Mouse (Mus musculus) olfactory bulb, adult 2 months (tissue): ENCODE data around the gene Slco1c1. TPM values are rescaled to one million over a fixed set of nuclear protein-coding genes. Genes with fewer than 3 reads are reported as not detected.
A peak's percentile ranks its signal among the peaks of the same experiment; 100 is the strongest.

Experiments
- H3K27ac ChIP-seq: fragments of 200-500 bp; 2 replicates; pipeline ENCODE4 v1.5.1; 2012; ENCODE audit warnings: low read depth, low read length; ENCODE audit not compliant: insufficient read depth
- H3K4me1 ChIP-seq: fragments of 200-500 bp; 2 replicates; pipeline ENCODE4 v1.6.1; 2012; ENCODE audit warnings: low read length; ENCODE audit not compliant: control insufficient read depth, insufficient read depth
- H3K4me3 ChIP-seq: fragments of 200-500 bp; 2 replicates; pipeline ENCODE4 v1.5.1; 2012; ENCODE audit warnings: mild to moderate bottlenecking, low read depth, low read length, moderate library complexity; ENCODE audit not compliant: insufficient read depth
- CTCF ChIP-seq: fragments of 200-500 bp; IDR thresholded peaks from 2 replicates; pipeline ENCODE4 v1.5.1; 2012; ENCODE audit warnings: low read depth, mild to moderate bottlenecking, low read length, moderate library complexity; ENCODE audit not compliant: insufficient read depth
- POLR2A ChIP-seq: fragments of 200-500 bp; IDR thresholded peaks from 2 replicates; pipeline ENCODE4 v1.6.1; 2012; ENCODE audit warnings: mild to moderate bottlenecking, low read depth, low read length, moderate library complexity; ENCODE audit not compliant: insufficient read depth
- WGBS: fragments of 180-500 bp; shearing (Covaris S2); methylation state at CpG from one replicate; pipeline ENCODE4 v1.1.7; 2018; 5-methylcytosine and 5-hydroxymethylcytosine counted together
- polyA plus RNA-seq: library from polyadenylated mRNA; stranded (reverse); fragments of >200 nt; gene quantifications from 2 replicates; pipeline ENCODE4 v1.2.4, GENCODE M21; 2012; ENCODE audit warnings: low replicate concordance; ENCODE audit not compliant: missing spikeins, insufficient read depth, insufficient read length

Slco1c1 gene
- polyA plus RNA-seq, result not detected in 2 replicates

DNA sequence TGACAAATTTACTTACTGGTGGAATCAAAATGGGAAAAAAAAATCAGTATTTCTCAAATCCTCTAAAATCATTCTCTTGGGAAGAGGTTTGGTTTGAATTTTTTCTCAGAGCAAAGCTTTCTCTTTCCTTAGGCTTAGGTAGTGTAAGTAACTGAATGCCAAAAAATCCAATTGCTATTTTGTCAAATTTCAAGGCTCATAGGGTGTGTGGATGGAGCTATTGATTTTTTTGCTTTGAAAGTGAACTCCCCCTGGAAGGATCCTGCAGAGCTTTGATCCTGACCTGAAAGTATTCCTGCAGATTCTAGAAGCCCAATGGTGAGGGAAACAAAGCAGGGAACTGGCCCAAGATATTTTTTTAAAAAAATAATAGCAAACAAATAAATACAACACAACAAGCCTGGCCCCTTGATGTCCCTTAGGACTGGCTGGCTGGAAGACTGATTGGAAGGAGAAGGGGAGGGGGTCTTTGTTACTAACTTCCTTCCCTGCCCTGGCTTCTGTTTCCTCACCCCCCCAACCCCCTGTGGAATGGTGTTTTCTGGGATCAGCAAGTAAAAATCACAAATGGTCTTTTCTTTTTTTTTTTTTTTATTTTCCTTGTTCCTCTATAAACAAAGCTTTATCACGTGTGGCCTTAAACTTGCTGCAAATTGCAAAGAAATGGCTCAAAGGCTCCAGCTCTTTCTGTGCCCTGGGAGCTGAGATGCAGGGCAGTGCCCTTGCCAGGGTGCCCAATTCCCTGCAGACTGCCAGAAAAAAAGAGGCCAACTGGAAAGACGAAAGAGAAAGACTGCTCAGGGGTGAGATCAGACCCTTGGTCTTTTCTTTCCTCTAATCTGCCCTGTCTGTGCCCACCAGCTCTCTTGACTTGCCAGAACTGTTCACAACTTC is at the start of gene Slco1c1:
TSS of gene Slco1c1 (plus strand) at position 622 of the 894 bp plus-strand sequence.
- Histone ChIP-seq H3K27ac (no peak within 1 kb of the TSS), H3K4me3 (peak within 1 kb of the TSS; percentile 4; the same call in 1 of the 2 replicates), H3K4me1 (no peaks in the 10 kb centered on the region)
- TF ChIP-seq POLR2A (no peak), CTCF (no peak)
- 26% methylated on average over 2 of the region's 2 CpGs for WGBS

DNA sequence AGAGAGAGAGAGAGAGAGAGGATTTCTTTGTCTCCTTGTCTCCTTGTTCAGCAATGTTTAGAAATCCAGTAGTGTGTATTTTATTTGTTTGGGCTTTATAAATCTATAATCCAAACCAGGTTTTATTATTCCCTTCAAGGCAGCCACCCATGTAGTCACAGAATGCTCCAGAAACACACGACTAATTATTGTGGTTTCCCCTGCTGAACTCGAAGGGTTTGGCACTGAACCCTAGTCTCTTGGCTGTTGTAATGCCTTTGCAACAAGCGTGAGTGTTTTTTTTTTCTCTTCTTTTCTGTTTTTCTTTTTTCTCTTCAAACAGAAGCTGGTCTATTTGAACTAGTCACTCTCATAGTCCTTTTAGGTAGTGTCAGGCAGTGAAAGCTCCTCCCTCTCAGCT is 49.5 kb upstream of the Slco1c1 start:
- Histone ChIP-seq H3K4me1 (no peaks in the 10 kb centered on the region), H3K27ac (no peak overlapping the region), H3K4me3 (no peak overlapping the region)
- no peak for TF ChIP-seq POLR2A
- no peak for TF ChIP-seq CTCF
- 19% methylated on average over 3 of the region's 3 CpGs for WGBS

DNA sequence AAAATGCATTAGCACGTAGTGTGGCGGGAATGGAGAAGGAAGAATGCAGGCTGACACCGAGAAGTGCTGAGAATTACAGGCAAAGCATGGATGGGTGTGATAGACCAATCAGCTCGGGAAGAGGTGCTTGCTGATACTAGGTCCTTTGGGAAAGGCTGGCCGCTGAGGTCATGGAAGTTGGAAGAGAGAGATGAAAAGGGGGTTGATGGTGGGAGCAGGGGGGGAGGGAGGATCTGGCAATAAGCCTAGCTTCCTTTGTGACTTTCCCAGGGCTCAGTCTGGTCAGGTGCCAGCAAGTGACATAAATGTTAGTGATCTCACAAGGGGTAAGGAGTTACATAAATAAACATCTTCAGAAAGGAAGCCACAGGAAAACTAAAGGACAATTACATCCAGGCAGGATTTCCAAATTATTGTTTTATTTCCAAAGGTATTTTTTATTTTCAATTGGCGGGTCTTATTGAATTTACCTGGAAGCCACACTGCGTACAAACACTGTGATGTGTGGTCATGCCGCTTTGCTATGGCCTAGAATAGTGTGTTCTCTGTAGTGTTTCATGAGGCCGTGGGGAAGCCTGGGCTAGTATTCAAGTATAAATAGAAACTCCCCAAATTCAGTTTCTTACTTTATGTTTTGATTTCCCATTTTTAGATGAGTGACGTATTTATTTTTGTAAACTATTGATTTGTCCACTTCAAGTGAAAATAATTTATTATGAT is 38.7 kb upstream of the Slco1c1 start:
- TF ChIP-seq POLR2A (no peak), CTCF (no peak)
- 55% methylated on average over 10 of the region's 10 CpGs for WGBS
- no peaks in the 10 kb centered on the region; the same call in 1 of the 2 replicates for H3K4me1 ChIP-seq
- no peak overlapping the region for H3K4me3 ChIP-seq
- no peak overlapping the region for H3K27ac ChIP-seq

DNA sequence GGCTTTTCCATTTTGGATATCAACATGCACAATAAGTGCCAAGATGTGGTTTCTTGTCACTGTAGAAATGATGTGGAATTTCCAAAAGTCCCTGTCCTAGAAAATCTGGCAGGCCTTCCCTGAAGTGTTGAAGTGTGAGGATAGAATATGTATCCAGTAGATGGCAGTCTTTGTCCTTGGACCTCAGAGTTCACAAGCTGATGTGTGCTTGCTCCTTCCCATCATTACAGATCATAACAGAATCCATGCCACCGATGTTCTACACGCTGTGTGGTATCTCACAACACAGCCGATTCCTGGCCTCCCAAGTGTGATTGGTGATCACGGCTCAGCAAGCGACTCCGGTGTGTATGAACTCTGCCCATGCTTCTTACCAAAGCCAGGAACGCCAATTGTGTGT is 36.9 kb upstream of the Slco1c1 start:
- Histone ChIP-seq H3K4me1 (no peaks in the 10 kb centered on the region; the same call in 1 of the 2 replicates), H3K4me3 (no peak overlapping the region), H3K27ac (no peak overlapping the region)
- WGBS, result 47% methylated on average over 7 of the region's 7 CpGs
- no peak for TF ChIP-seq CTCF
- no peak for TF ChIP-seq POLR2A

DNA sequence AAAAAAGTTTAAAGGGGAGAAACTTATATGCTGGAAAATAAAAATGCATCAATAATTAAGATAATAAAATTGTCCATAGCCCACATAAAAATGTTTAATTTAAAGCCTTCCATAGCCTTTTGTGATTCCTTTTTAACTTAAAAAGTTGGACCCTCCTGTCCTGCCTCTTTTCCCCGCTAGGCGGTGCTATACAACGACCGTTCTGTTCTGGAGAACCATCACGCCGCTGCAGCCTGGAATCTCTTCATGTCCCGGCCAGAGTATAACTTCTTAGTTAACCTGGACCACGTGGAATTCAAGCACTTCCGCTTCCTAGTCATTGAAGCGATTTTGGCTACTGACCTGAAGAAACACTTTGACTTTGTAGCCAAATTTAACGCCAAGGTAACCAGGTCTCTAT is 35.5 kb upstream of the Slco1c1 start:
- Histone ChIP-seq H3K4me3 (no peak overlapping the region), H3K27ac (no peak overlapping the region), H3K4me1 (no peaks in the 10 kb centered on the region; the same call in 1 of the 2 replicates)
- TF ChIP-seq CTCF, result 0 out of 2 replicates have a peak, but pooled peaks have one; percentile 25
- no peak for TF ChIP-seq POLR2A
- WGBS, result 23% methylated on average over 11 of the region's 11 CpGs

DNA sequence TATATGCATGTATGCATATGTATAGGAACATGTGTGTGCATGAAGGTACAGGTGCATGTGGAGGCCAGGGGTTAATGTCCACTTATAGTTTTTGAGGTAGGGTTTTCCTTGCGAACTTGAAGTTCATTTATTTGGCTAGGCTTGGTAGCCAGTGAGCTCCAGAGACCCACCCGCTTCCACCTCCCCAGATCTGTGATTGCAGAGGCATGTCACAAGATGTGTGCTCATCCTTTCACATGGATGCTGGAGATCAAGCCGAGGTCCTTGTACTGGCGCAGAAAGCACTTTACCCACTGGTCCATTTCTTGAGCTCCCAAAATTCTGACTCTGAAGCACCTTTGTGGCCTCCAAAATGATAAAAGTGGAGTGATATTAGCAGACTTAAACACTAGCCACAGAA is 29.3 kb upstream of the Slco1c1 start:
- H3K4me3 ChIP-seq, result no peak overlapping the region
- H3K27ac ChIP-seq, result no peak overlapping the region
- WGBS, result 82% methylated on average over 4 of the region's 4 CpGs
- TF ChIP-seq POLR2A, result no peak
- TF ChIP-seq CTCF, result no peak
- H3K4me1 ChIP-seq, result 0 out of 2 replicates have a peak, but pooled peaks cover 2% of the 10 kb centered on the region

DNA sequence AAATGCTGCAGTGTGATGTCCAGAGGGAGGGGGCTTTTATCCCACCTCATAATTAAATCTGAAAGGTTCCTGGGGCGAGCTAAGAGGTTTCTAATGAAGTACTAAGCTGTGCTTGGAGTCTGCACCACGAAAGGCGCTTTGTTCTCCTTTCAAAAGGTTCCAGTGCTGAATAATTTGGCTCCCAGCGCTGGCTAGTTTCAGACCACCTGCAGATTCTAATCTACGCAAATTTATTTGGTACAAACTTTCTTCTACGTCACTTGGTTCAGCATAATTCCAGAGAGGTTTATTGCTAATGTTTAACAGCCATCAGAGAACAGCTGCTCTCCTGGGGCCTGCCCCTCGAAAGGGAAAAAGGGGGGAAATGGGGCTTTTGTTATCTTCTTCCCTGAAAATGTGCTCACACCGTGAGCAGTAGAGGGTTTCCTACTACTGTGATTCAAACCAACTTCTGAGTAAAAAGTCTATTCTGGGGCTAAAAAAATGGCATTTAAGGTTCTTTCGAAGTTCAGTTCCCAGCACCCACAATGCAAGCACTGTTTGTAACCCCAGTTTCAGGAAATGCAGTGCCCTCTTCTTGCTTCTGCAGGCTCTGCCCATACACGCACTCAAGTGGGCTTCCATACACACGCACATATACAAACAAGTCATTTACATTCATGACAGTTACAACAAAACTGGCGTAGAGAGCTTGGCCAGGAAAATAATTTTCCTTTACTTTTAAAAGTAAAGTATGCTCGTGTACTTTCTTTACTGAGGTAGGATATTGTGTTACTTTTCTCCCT is 28.3 kb upstream of the Slco1c1 start:
- no peak overlapping the region for H3K4me3 ChIP-seq
- 0 out of 2 replicates have a peak, but pooled peaks cover 2% of the 10 kb centered on the region for H3K4me1 ChIP-seq
- TF ChIP-seq CTCF (no peak), POLR2A (no peak)
- 25% methylated on average over 13 of the region's 13 CpGs for WGBS
- H3K27ac ChIP-seq, result no peak overlapping the region

DNA sequence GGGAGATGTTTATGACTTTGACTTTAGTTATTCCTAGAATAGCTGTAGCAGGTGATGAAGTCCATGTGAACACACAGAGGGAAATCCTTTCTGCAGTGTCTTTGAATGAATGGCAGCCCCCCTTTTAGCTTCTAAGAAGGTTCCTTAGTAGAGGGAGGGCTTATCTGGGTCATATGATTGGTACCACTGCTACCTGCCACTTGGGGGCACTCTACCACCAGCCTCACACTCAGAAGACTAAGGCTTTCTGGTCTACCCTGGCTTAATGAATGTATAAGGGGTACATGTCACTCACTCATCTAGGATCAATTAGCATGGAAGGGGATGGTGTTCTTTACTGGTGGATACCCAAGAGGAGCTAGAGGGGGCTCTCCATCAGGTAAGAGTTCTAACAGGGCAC is 24.7 kb upstream of the Slco1c1 start:
- no peak for TF ChIP-seq CTCF
- no peak overlapping the region for H3K4me3 ChIP-seq

More for the DNA sequence above, 24.7 kb upstream of the Slco1c1 start:
- no peak overlapping the region for H3K27ac ChIP-seq
- H3K4me1 ChIP-seq, result 0 out of 2 replicates have a peak, but pooled peaks cover 2% of the 10 kb centered on the region
